Comparison of ENCODE assay signal across 8 mouse cellular contexts in the genomic region with DNA sequence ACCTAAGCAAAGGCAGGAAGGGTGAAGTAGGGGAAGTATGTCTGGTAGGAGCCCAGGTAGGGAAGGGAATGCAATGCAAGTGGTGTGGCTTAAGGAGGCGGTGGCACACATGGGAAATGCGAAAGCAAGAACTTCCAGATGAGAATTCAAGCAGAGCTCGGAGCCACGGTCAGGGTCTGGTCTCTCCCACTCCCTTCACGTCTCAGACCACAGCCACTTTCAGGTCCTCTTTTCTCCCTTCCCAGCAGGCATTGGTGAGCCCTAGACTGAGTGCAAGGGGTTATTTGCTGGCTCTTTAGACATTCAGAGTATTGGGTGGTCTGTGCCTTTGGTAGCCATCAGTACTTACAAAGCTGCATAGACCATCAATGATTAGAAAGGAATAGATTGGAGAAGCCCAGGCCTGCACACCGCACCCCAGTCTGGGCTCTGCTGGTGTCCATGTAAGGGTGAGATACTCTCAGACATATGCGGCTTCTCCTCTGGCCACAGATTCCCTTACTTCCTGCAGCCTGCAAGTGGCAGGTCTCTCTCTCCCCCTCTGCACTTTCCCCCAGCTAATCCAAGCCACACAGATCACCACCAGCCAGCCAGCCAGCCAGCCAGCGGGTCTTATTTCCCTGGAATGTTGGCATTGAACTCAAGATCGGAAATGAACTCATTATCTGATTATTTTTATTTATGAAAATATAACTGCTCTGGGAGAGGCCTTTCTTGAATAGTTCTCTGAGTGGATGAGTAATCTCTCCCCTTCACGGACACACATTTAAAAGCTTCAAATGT.
A peak's percentile ranks its signal among the peaks of the same experiment; 100 is the strongest.
DNase-seq lines count a peak whose midpoint lies in the region; ATAC-seq and TF ChIP-seq lines count a peak whose summit lies in the region.

No protein-coding gene starts in this region.

- H3K9ac ChIP-seq in heart, embryonic 12.5 days: no peak overlapping the region
- H3K9ac ChIP-seq in midbrain, postnatal 0 days (replicated peaks; ENCODE audit: low read length, poor library complexity, severe bottlenecking): no peak overlapping the region

- H3K4me2 ChIP-seq in heart, embryonic 12.5 days: no peak overlapping the region
- H3K4me2 ChIP-seq in midbrain, postnatal 0 days (ENCODE audit: low read depth, low read length, poor library complexity, severe bottlenecking): no peak overlapping the region

- no peaks in the 10 kb centered on the region for H3K9me3 ChIP-seq in heart, embryonic 12.5 days (replicated peaks)
- no peaks in the 10 kb centered on the region for H3K9me3 ChIP-seq in midbrain, postnatal 0 days (ENCODE audit: low read length)

- TF ChIP-seq CTCF in C2C12 (IDR thresholded peaks at IDR 0.05; ENCODE audit: control insufficient read depth, insufficient read depth, insufficient read length): no peak
- no peak for TF ChIP-seq CTCF in midbrain, postnatal 0 days (IDR thresholded peaks at IDR 0.05)

- ATAC-seq in heart, embryonic 12.5 days (ENCODE audit: insufficient number of reproducible peaks, low FRiP score): no peak
- no peak for ATAC-seq in midbrain, postnatal 0 days (ENCODE audit: low FRiP score)

- no peak overlapping the region for H3K27ac ChIP-seq in heart, embryonic 12.5 days (ENCODE audit: poor library complexity, severe bottlenecking)
- H3K27ac ChIP-seq in midbrain, postnatal 0 days (ENCODE audit: low read depth, low read length): no peak overlapping the region

- H3K4me3 ChIP-seq in heart, embryonic 12.5 days: no peak overlapping the region
- H3K4me3 ChIP-seq in C2C12 (ENCODE audit: insufficient read depth, poor library complexity, severe bottlenecking): no peak overlapping the region
- no peak overlapping the region for H3K4me3 ChIP-seq in midbrain, postnatal 0 days (ENCODE audit: low read depth, low read length)

- no peaks in the 10 kb centered on the region for H3K27me3 ChIP-seq in heart, embryonic 12.5 days (replicated peaks)
- H3K27me3 ChIP-seq in C2C12 (ENCODE audit: control insufficient read depth, insufficient read depth, insufficient read length): no peaks in the 10 kb centered on the region
- no peaks in the 10 kb centered on the region for H3K27me3 ChIP-seq in midbrain, postnatal 0 days (ENCODE audit: insufficient read depth, low read length)

- no peaks in the 10 kb centered on the region for H3K79me3 ChIP-seq in C2C12 (ENCODE audit: low read depth)

- peaks cover 14% of the 10 kb centered on the region for H3K4me1 ChIP-seq in heart, embryonic 12.5 days (replicated peaks)
- no peaks in the 10 kb centered on the region for H3K4me1 ChIP-seq in midbrain, postnatal 0 days (ENCODE audit: insufficient read depth, low read length)

- no peaks in the 10 kb centered on the region for H3K36me3 ChIP-seq in heart, embryonic 12.5 days
- no peaks in the 10 kb centered on the region for H3K36me3 ChIP-seq in C2C12 (ENCODE audit: control insufficient read depth, insufficient read depth)
- no peaks in the 10 kb centered on the region for H3K36me3 ChIP-seq in midbrain, postnatal 0 days (ENCODE audit: insufficient read depth, low read length)

- no peaks in the 10 kb centered on the region for H3K79me2 ChIP-seq in C2C12 (ENCODE audit: control insufficient read depth, insufficient read depth)

- peak; percentile 97 for DNase-seq in heart, adult 11 months
- DNase-seq in kidney, adult 11 months: peak; percentile 44
- DNase-seq in lung, postnatal 10 days: peak; percentile 78
- no peak for DNase-seq in cerebellum, adult 11 months
- DNase-seq in left cerebral cortex, adult 18-20 months (ENCODE audit: low spot score in 2 of 2): no peak
- no peak for DNase-seq in midbrain, postnatal 0 days (ENCODE audit: low spot score)

- WGBS in heart, embryonic 12.5 days: 70% methylated on average over 10 of the region's 10 CpGs
- WGBS in midbrain, postnatal 0 days: 79% methylated on average over 10 of the region's 10 CpGs

- H3ac ChIP-seq in C2C12 (ENCODE audit: control insufficient read depth, insufficient read length, low read depth): peak overlapping the region; percentile 42

TF ChIP-seq in C2C12, 6 proteins besides CTCF, POLR2A, EP300 and RAD21:
- TF ChIP-seq USF1 (IDR thresholded peaks at IDR 0.05; ENCODE audit: low read depth) (no peak), FOSL1 (IDR thresholded peaks at IDR 0.05; ENCODE audit: insufficient read depth, low read length, poor library complexity, severe bottlenecking) (peak; percentile 29)

Comparison
In these comparisons a context has a peak if more than half of its experiments do, and no peak if none do; other contexts are left out.
1. DNase-seq: peak in heart, adult 11 months (single experiment), kidney, adult 11 months (single experiment) and lung, postnatal 10 days (single experiment); none in cerebellum, adult 11 months (single experiment), left cerebral cortex, adult 18-20 months (0 of 2) and midbrain, postnatal 0 days (single experiment).